Mouse (Mus musculus) heart, embryonic 15.5 days (tissue): Measurements from ENCODE around the gene Eps8l1. TPM values are rescaled to one million over a fixed set of nuclear protein-coding genes. Genes with fewer than 3 reads are reported as not detected.

ENCODE experiments used
- ATAC-seq: fragments of 200-750 bp; cut with Nextera tagmentation; replicated peaks from 2 replicates; pipeline ENCODE4 v1.8.0; 2017; ENCODE audit warnings: low read depth, moderate TSS enrichment; ENCODE audit not compliant: insufficient number of reproducible peaks, insufficient read depth, low FRiP score
- H3K27ac ChIP-seq: fragments of 300-500 bp; sonication (generic); 2 replicates; pipeline ENCODE4 v1.5.1; 2015; ENCODE audit warnings: mild to moderate bottlenecking, inconsistent platforms
- H3K27me3 ChIP-seq: fragments of 300-500 bp; sonication (generic); 2 replicates; pipeline ENCODE4 v1.6.1; 2015; ENCODE audit warnings: inconsistent platforms
- H3K36me3 ChIP-seq: fragments of 300-500 bp; sonication (generic); 2 replicates; pipeline ENCODE4 v1.6.1; 2015; ENCODE audit warnings: mild to moderate bottlenecking, inconsistent platforms
- H3K4me1 ChIP-seq: fragments of 300-500 bp; sonication (generic); replicated peaks from 2 replicates; pipeline ENCODE4 v1.6.1; 2015; ENCODE audit warnings: inconsistent platforms
- H3K4me2 ChIP-seq: fragments of 300-500 bp; sonication (generic); 2 replicates; pipeline ENCODE4 v1.6.1; 2015; ENCODE audit warnings: inconsistent platforms, mild to moderate bottlenecking, moderate library complexity
- H3K4me3 ChIP-seq: fragments of 300-500 bp; sonication (generic); 2 replicates; pipeline ENCODE4 v1.5.1; 2015; ENCODE audit warnings: mild to moderate bottlenecking, inconsistent platforms
- H3K9ac ChIP-seq: fragments of 300-500 bp; sonication (generic); 2 replicates; pipeline ENCODE4 v1.6.1; 2015; ENCODE audit warnings: mild to moderate bottlenecking, inconsistent platforms
- H3K9me3 ChIP-seq: fragments of 300-500 bp; sonication (generic); replicated peaks from 2 replicates; pipeline ENCODE4 v1.6.1; 2016; ENCODE audit warnings: inconsistent platforms
- WGBS: fragments of 180-500 bp; shearing (Covaris S2); methylation state at CpG from one replicate; pipeline ENCODE4 v1.1.7; 2015; ENCODE audit warnings: mixed read lengths; 5-methylcytosine and 5-hydroxymethylcytosine counted together
- polyA plus RNA-seq: library from polyadenylated mRNA; unstranded; fragments of >200 nt; fragmentation: Nextera tagmentation; extraction: Ambion mirVana; gene quantifications from 2 replicates; pipeline ENCODE4 v1.2.1, GENCODE M21; 2015

The Eps8l1 gene
- polyA plus RNA-seq, 1 experiment from 2014 or later: 4.8 TPM

GRCm38 (mm10) chr7:4479674-4480073, 19.2 kb downstream of the Eps8l1 start:
- Histone ChIP-seq H3K9ac (no peak overlapping the region), H3K36me3 (peaks cover 40% of the 10 kb centered on the region), H3K27ac (peak overlapping the region; percentile 93; the same call in 1 of the 2 replicates), H3K9me3 (no peaks in the 10 kb centered on the region), H3K4me3 (peak overlapping the region; percentile 54; the same call in 1 of the 2 replicates), H3K4me1 (peaks cover 18% of the 10 kb centered on the region), H3K27me3 (0 out of 2 replicates have a peak, but pooled peaks cover 3% of the 10 kb centered on the region), H3K4me2 (peak overlapping the region; percentile 77; the same call in 1 of the 2 replicates)
- ATAC-seq: no peak
- WGBS: 30% methylated on average over 6 of the region's 6 CpGs

- Histone ChIP-seq H3K36me3 (peaks cover 60% of the 10 kb centered on the region), H3K27me3 (0 out of 2 replicates have a peak, but pooled peaks cover 1% of the 10 kb centered on the region)
- WGBS: 78% methylated on average over 12 of the region's 12 CpGs
These were observed 21.8 kb downstream of the Eps8l1 start for GRCm38 (mm10) chr7:4482281-4482680.

GRCm38 (mm10) chr7:4491308-4491707, 30.8 kb downstream of the Eps8l1 start:
- no peaks in the 10 kb centered on the region for H3K9me3 ChIP-seq
- H3K9ac ChIP-seq: no peak overlapping the region
- peaks cover 36% of the 10 kb centered on the region; the same call in 1 of the 2 replicates for H3K36me3 ChIP-seq
- H3K27ac ChIP-seq: peak overlapping the region; percentile 75
- peaks cover 25% of the 10 kb centered on the region for H3K4me1 ChIP-seq
- H3K4me2 ChIP-seq: no peak overlapping the region
- no peak overlapping the region for H3K4me3 ChIP-seq
- no peaks in the 10 kb centered on the region for H3K27me3 ChIP-seq
- 56% methylated on average over 6 of the region's 6 CpGs for WGBS
- peak; percentile 78 for ATAC-seq

More at GRCm38 (mm10) chr7:4482281-4482680, 21.8 kb downstream of the Eps8l1 start:
- H3K4me2 ChIP-seq: no peak overlapping the region
- peaks cover 17% of the 10 kb centered on the region for H3K4me1 ChIP-seq
- H3K9ac ChIP-seq: no peak overlapping the region
- H3K4me3 ChIP-seq: no peak overlapping the region
- H3K27ac ChIP-seq: no peak overlapping the region
- H3K9me3 ChIP-seq: no peaks in the 10 kb centered on the region
- ATAC-seq: no peak

- Histone ChIP-seq H3K9ac (0 out of 2 replicates have a peak overlapping the region, but pooled peaks have one; percentile 1), H3K36me3 (peaks cover 36% of the 10 kb centered on the region; the same call in 1 of the 2 replicates), H3K4me3 (no peak overlapping the region), H3K9me3 (no peaks in the 10 kb centered on the region), H3K4me1 (peaks cover 32% of the 10 kb centered on the region), H3K4me2 (no peak overlapping the region), H3K27ac (peak overlapping the region; percentile 75), H3K27me3 (no peaks in the 10 kb centered on the region)
- 66% methylated on average over 13 of the region's 13 CpGs for WGBS
- ATAC-seq: no peak
These were observed 32.1 kb downstream of the Eps8l1 start for GRCm38 (mm10) chr7:4492284-4493224.

GRCm38 (mm10) chr7:4493991-4494390, 33.5 kb downstream of the Eps8l1 start:
- Histone ChIP-seq H3K36me3 (peaks cover 23% of the 10 kb centered on the region; the same call in 1 of the 2 replicates), H3K4me3 (no peak overlapping the region), H3K27ac (no peak overlapping the region), H3K27me3 (no peaks in the 10 kb centered on the region), H3K4me2 (no peak overlapping the region), H3K4me1 (peaks cover 46% of the 10 kb centered on the region), H3K9me3 (no peaks in the 10 kb centered on the region), H3K9ac (no peak overlapping the region)
- 61% methylated on average over 1 of the region's 1 CpGs for WGBS
- no peak for ATAC-seq

- H3K9me3 ChIP-seq: no peaks in the 10 kb centered on the region
- H3K27ac ChIP-seq: no peak overlapping the region
- H3K4me1 ChIP-seq: peaks cover 53% of the 10 kb centered on the region
- H3K27me3 ChIP-seq: no peaks in the 10 kb centered on the region
- H3K36me3 ChIP-seq: peaks cover 14% of the 10 kb centered on the region; the same call in 1 of the 2 replicates
- H3K4me3 ChIP-seq: no peak overlapping the region
- ATAC-seq: no peak
- WGBS: 95% methylated on average over 3 of the region's 3 CpGs
- H3K4me2 ChIP-seq: no peak overlapping the region
- H3K9ac ChIP-seq: no peak overlapping the region
These were observed 36.0 kb downstream of the Eps8l1 start for GRCm38 (mm10) chr7:4496468-4496867.

GRCm38 (mm10) chr7:4497271-4497903, 36.9 kb downstream of the Eps8l1 start:
- no peak overlapping the region for H3K27ac ChIP-seq
- no peaks in the 10 kb centered on the region for H3K27me3 ChIP-seq
- peaks cover 14% of the 10 kb centered on the region; the same call in 1 of the 2 replicates for H3K36me3 ChIP-seq
- peaks cover 48% of the 10 kb centered on the region for H3K4me1 ChIP-seq
- 0 out of 2 replicates have a peak overlapping the region, but pooled peaks have one; percentile 80 for H3K4me2 ChIP-seq
- WGBS: 84% methylated on average over 9 of the region's 9 CpGs
- no peak overlapping the region for H3K4me3 ChIP-seq
- H3K9ac ChIP-seq: no peak overlapping the region
- ATAC-seq: no peak
- no peaks in the 10 kb centered on the region for H3K9me3 ChIP-seq

- no peaks in the 10 kb centered on the region for H3K9me3 ChIP-seq
- ATAC-seq: no peak
- 14% methylated on average over 9 of the region's 9 CpGs for WGBS
- 0 out of 2 replicates have a peak overlapping the region, but pooled peaks have one; percentile 12 for H3K9ac ChIP-seq
- H3K4me2 ChIP-seq: peak overlapping the region; percentile 80
- H3K4me1 ChIP-seq: peaks cover 47% of the 10 kb centered on the region
- peak overlapping the region; percentile 13; the same call in 1 of the 2 replicates for H3K4me3 ChIP-seq
- H3K36me3 ChIP-seq: peaks cover 14% of the 10 kb centered on the region; the same call in 1 of the 2 replicates
- peak overlapping the region; percentile 57 for H3K27ac ChIP-seq
- no peaks in the 10 kb centered on the region for H3K27me3 ChIP-seq
These were observed 37.8 kb downstream of the Eps8l1 start for GRCm38 (mm10) chr7:4498251-4498650.

- ATAC-seq: no peak
- Histone ChIP-seq H3K4me1 (peaks cover 47% of the 10 kb centered on the region), H3K4me2 (peak overlapping the region; percentile 80), H3K36me3 (peaks cover 14% of the 10 kb centered on the region; the same call in 1 of the 2 replicates), H3K4me3 (0 out of 2 replicates have a peak overlapping the region, but pooled peaks have one; percentile 3), H3K27me3 (no peaks in the 10 kb centered on the region), H3K27ac (peak overlapping the region; percentile 57), H3K9me3 (no peaks in the 10 kb centered on the region), H3K9ac (no peak overlapping the region)
- WGBS: 65% methylated on average over 4 of the region's 4 CpGs
These were observed 38.6 kb downstream of the Eps8l1 start for GRCm38 (mm10) chr7:4499034-4499433.

GRCm38 (mm10) chr7:4500892-4501471, 40.5 kb downstream of the Eps8l1 start:
- under 1% methylated on average over 52 of the region's 52 CpGs for WGBS
- peak; percentile 29 for ATAC-seq
- peaks cover 14% of the 10 kb centered on the region; the same call in 1 of the 2 replicates for H3K36me3 ChIP-seq
- H3K27ac ChIP-seq: peak overlapping the region; percentile 94
- peaks cover 47% of the 10 kb centered on the region for H3K4me1 ChIP-seq
- peak overlapping the region; percentile 95 for H3K9ac ChIP-seq
- H3K4me3 ChIP-seq: peak overlapping the region; percentile 85
- H3K4me2 ChIP-seq: peak overlapping the region; percentile 80
- H3K9me3 ChIP-seq: no peaks in the 10 kb centered on the region
- no peaks in the 10 kb centered on the region for H3K27me3 ChIP-seq
